Mouse (Mus musculus): ENCODE data around the gene Mfsd4a.

The Mfsd4a gene

DNA sequence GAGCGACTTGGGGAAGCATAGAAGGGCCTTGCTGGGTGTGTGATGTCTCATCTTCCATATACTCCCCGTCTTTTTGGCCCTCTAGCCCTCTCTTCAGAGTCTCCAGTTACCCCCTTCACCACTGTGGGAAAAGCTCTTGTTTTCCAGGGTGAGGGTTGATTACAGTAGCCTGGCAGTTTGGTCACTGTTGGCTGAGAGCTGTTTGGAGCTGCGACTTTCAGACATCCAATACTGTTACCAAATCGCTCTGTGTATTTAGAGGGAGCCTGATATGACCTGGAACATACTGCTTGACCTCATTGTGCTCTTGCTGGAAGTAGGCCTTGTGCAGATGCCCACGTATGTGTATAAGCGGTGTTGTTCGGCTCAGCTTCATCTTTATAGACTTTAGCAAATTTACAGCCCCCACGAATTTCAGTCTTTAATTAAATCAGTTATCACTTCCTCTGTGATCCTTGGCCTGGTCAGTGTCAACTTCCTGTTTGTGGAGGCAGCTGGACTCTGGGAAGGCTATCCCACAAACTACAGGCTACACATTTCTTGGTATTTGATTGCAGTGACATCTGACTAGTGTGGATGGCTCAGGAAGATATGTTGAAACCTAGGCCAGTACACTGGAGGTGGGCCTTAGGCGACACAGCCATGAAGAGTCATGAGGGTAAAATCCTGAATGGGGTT lies 77.6 kb downstream of the Mfsd4a start:
- DNase-seq (ENCODE audit: extremely low spot score, low spot score), result no peak

DNA sequence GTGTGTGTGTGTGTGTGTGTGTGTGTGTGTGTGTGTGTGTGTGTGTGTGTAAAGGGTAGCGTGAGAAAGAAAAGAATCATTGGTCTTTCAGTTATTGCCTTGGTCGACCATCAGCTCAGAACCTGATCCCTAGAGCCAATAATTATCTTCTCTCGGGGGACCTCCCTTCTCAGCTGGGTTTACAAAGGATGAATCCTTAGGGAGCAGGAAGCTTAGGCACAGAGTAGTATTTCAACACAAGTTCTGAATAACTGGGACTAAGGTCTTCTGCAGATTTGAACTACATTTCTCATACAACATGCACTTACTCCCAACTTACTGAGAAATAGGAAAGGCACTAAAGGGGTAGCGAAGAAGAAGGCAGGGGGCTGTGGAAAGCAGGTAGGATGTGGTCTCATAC lies 78.4 kb downstream of the Mfsd4a start:
- DNase-seq (ENCODE audit: extremely low spot score, low spot score), result no peak

DNA sequence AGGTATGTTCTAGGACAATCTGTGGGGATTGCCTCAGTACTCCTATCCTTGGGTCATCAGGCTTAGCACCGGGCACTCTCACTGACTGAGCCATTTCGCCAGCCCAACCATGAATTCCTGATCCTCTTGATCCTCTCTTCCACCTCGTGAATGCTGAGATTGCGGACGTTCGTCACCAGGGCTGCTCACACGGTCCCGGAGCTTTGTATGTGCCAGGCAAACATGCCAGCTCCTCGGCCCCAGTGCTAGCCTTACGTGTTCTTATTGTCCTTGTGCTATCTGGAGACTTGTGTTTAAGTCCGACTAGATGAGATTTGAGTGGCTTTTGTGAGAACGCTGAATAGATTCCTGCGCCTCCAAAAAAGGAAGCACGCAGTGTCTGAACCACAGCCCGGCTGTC lies 80.4 kb downstream of the Mfsd4a start:
- DNase-seq (ENCODE audit: extremely low spot score, low spot score), result no peak

DNA sequence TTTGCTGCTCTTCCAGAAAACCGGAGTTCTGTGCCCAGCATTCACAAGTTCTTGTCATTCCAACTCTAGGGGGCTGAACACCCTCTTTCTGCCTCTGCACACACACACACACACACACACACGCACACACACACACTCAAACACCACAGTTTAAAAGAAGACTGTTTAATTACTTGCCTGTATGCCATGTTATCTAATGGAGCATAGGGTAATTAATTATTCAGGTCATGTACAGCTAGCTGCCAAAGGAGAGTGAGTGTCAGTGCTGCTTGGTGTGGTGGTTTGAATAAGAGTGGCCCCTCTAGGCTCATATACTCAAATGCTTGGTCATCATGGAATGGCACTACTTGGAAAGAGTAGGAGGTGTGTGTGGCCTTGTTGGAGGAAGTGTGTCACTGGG lies 84.1 kb downstream of the Mfsd4a start:
- no peak for DNase-seq (ENCODE audit: extremely low spot score, low spot score)

DNA sequence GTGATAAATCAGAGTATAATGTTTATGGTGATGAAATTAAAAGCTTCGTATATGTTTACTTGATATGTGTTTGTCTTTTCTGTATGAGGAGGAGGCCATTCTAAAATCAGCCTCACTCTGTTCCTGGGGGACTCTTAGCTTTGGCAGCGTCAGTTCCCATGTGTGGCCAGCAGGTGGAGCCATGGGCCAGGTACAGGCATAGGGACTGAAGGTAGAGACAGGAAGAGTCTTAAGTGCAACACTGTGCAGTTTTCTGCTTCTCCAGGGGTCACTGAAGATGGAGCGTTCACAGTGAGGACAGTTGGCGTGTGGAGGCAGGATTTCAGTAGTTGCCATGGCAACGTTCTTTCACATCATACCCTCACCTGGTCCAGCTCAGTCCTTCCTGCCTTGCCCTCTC lies 85.0 kb downstream of the Mfsd4a start:
- DNase-seq (ENCODE audit: extremely low spot score, low spot score), result peak; percentile 75

DNA sequence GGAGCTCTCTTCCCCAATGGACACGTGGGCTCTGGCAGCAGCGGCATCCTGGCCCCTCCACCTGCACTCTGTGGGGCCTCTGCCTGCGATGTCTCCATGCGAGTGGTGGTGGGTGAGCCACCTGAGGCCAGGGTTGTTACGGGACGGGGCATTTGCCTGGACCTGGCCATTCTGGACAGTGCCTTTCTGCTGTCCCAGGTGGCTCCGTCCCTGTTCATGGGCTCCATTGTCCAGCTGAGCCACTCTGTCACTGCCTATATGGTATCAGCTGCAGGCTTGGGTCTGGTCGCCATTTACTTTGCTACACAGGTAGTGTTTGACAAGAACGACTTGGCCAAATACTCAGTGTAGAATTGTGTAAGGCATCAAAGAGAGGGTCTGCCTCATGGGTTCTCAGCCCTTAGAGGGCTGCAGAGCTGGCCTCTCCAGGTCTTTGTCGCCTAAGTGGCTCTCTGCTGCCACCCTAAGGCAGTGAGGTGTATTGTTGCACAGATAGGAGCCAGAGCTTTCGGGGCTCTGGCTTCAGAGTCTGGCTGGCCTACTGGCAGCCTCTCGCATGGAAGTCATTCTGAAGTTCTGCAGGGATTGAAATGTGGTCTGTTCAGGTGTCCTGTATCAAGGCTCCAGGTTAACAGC lies 86.4 kb downstream of the Mfsd4a start:
- peak; percentile 84 for DNase-seq (ENCODE audit: extremely low spot score, low spot score)

DNA sequence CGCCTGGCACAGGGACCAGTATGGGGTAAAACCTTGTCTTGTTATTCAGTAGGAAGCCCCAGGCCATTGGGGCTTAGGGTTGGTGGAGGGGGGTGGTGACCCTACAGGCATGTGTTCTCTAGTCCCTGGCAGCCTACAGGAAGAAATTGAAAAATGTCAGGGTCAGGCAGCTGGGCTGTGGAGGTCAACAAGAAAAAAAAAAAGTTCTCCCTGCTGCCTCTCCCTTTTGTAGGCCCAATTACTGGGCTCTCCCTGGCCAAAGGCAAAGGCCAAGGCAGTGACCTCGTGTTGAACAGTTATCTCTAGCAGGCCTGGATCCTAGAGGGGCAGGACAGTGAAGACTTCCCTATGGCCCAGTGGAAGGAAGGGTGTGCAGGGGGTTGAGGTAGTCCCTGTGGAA lies 87.4 kb downstream of the Mfsd4a start:
- DNase-seq (ENCODE audit: extremely low spot score, low spot score), result no peak

DNA sequence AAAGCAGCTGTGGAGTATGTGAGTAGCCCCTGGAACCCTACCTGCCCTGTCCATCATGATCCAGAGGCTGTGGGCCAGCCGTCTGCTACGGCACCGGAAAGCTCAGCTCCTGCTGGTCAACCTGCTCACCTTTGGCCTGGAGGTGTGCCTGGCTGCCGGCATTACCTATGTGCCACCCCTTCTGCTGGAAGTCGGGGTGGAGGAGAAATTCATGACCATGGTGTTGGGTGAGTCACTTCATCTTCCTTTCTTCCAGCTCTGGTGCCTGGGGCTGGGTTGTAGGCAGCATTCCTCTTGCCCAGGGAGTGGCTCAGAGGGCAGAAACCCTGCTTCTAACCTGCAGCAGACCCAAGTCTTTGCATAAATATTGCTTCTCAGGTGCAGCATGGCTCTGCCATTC lies 91.0 kb downstream of the Mfsd4a start:
- no peak for DNase-seq (ENCODE audit: extremely low spot score, low spot score)

DNA sequence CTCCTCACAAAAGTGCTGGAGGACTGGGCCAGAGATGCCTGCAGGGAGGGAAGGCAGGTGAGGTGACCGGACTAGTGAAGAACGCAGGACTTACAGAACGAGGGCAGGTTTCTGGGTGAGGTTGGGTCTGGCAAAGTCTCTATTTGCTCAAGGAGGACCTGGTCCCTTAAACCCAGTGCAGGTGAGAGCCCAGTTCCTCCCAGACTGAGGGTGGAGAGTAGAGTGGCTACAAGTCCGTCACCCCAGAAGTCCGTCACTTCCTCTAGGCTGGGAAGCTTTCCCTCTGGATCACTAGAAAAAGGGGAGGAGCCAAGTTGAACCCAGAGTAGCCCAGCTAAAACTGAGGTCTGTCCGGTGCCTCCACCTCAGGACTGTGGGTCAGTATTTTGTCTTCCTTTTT lies 93.9 kb downstream of the Mfsd4a start:
- DNase-seq (ENCODE audit: extremely low spot score, low spot score), result no peak

Measured in neural tube, embryonic 10.5 days (tissue).